Mouse (Mus musculus) gastrocnemius, adult 2 months (tissue): ENCODE results near the gene Rpl28. TPM values are rescaled to one million over a fixed set of nuclear protein-coding genes. Genes with fewer than 3 reads are reported as not detected.

Source experiments
- DNase-seq: peaks from one replicate; pipeline ENCODE4 v3.0.0; 2022
- H3K27ac ChIP-seq: fragments of 200-600 bp; 2 replicates; pipeline ENCODE4 v1.8.1; 2022; ENCODE audit warnings: mild to moderate bottlenecking
- H3K4me3 ChIP-seq: fragments of 200-600 bp; 2 replicates; pipeline ENCODE4 v1.8.1; 2022; ENCODE audit warnings: mild to moderate bottlenecking, moderate library complexity
- CTCF ChIP-seq: fragments of 200-600 bp; IDR thresholded peaks from 2 replicates; pipeline ENCODE4 v1.8.1; 2022; ENCODE audit warnings: antibody characterized with exemption, mild to moderate bottlenecking, moderate library complexity
- intact Hi-C: fragments of 180-260 bp; cut with DNase I; formaldehyde crosslinking; loops from one replicate; pipeline ENCODE4 v1.15.1; 2025
- long read RNA-seq, 2 experiments: library from polyadenylated mRNA; stranded (forward); transcript quantifications; one replicate each; pipeline ENCODE4 v2.0.0; 2021
- total RNA-seq, 2 experiments: library from RNA; stranded (reverse); gene quantifications; 2 replicates each; pipeline ENCODE4 v1.2.3; 2021

Gene Rpl28
- total RNA-seq = 100 to 1,000 TPM; 483 to 569 TPM
- long read RNA-seq, experiment 1, transcript Rpl28-202 (4 exons, 772 nt) = minor isoform, 15 of 107 reads
- long read RNA-seq, experiment 1, transcript Rpl28-201 (5 exons, 1,106 nt) = major isoform, 86 of 107 reads
- long read RNA-seq, experiment 1, partial matches to known transcripts = 6 of 107 reads
- long read RNA-seq, experiment 1, other reads (novel, unspliced or antisense) = 0 of 107 reads
- long read RNA-seq, experiment 2, transcript Rpl28-201 (5 exons, 1,106 nt) = major isoform, 104 of 127 reads
- long read RNA-seq, experiment 2, transcript Rpl28-202 (4 exons, 772 nt) = minor isoform, 18 of 127 reads
- long read RNA-seq, experiment 2, partial matches to known transcripts = 2 of 127 reads
- long read RNA-seq, experiment 2, other reads (novel, unspliced or antisense) = 2 of 127 reads

DNA sequence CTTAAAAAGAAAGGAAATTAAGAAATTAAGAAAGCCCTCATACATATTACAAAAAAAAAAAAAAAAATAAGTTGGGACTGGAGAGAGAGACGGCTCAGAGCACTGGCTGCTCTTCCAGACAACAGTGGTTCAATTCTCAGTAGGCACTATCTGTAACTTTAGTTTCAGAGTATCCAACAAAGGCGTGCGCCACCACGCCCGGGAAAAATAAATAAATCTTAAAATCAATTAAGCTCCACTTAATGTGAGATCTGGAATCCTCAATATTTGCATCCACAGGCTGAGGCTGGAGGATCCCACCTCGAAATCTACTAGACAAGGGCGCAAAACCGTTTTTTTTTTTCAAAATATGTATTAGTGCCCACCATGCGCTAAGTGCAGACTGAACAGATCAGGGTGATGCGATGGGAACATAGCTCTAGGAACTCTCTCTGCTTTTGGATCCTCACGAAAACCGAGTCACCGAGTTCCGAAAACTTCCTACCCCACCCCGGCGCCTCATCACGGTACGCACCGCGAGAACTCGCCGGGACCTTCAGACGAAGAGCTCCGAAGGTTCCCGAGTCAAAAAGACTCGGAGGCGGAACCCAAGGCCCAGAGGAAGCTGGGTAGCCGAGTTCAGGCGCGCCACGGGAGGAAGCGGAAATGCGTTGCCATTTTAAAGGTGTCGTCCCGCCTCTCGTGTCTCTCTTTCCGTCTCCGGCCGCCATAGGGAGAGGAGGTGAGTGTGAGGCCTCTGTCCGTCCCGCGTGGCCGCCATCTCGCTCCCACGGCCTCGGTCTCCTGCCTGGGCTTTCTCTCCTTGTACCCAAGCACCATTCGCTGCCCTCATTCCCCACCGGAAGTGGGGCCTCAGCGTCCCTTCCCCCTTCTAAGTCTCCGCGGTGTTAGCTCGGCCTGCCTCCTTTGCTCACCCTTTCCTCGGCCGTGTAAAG is at the start of gene Rpl28:
Rpl28 (plus strand) TSS at position 597 of the 935 bp plus-strand sequence.
- Histone ChIP-seq H3K4me3 (peak within 1 kb of the TSS; percentile 97), H3K27ac (peak within 1 kb of the TSS; percentile 96)
- intact Hi-C loops = loop anchor here (2.0 to 10.0 kb wide), 2 partner anchors 20 to 138 kb away; partner anchors contain the start of genes Ppp6r1 and Ube2s
- TF ChIP-seq CTCF = no peak
- DNase-seq = peak; percentile 96

DNA sequence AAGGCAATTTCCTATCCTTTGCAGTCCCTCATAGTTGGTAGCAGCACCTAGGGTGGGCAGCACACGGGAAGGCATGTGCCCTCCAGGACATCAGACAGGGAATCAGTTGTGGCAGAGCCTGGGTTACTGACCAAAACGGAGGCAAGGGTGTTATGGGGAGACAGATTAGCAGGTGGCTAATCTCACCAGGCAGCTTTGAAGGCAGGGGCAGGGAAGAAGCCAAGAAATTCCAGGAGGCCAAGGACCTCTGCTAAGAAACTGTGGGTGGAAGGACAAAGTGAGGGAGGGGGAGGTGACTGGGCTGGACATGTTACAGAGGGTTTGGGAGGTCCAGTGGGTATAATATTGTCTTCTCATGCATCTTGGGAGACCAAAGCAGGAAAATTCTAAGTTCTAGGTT is 49.3 kb upstream of the Rpl28 start:
- DNase-seq = no peak
- no peak for TF ChIP-seq CTCF
- H3K4me3 ChIP-seq = no peak overlapping the region
- intact Hi-C loops = no loop called here
- H3K27ac ChIP-seq = no peak overlapping the region

GRCm38 (mm10) chr7:4744886-4745285 is 47.8 kb upstream of the Rpl28 start:
- intact Hi-C loops = no loop called here
- Histone ChIP-seq H3K4me3 (no peak overlapping the region), H3K27ac (no peak overlapping the region)
- DNase-seq = no peak
- no peak for TF ChIP-seq CTCF

GRCm38 (mm10) chr7:4746326-4746980 is 46.2 kb upstream of the Rpl28 start:
- intact Hi-C loops = no loop called here
- no peak overlapping the region for H3K4me3 ChIP-seq

GRCm38 (mm10) chr7:4747156-4747899 is 45.3 kb upstream of the Rpl28 start:
- Histone ChIP-seq H3K27ac (no peak overlapping the region), H3K4me3 (no peak overlapping the region)
- DNase-seq = no peak
- TF ChIP-seq CTCF = no peak
- intact Hi-C loops = no loop called here

More at GRCm38 (mm10) chr7:4746326-4746980, 46.2 kb upstream of the Rpl28 start:
- DNase-seq = no peak
- no peak overlapping the region for H3K27ac ChIP-seq
- TF ChIP-seq CTCF = no peak

- Histone ChIP-seq H3K4me3 (no peak overlapping the region), H3K27ac (no peak overlapping the region)
- DNase-seq = no peak
- no peak for TF ChIP-seq CTCF
- intact Hi-C loops = no loop called here
Observed at GRCm38 (mm10) chr7:4748321-4748720, 44.4 kb upstream of the Rpl28 start.

GRCm38 (mm10) chr7:4749169-4749568 is 43.5 kb upstream of the Rpl28 start:
- no peak for TF ChIP-seq CTCF
- H3K4me3 ChIP-seq = no peak overlapping the region
- DNase-seq = no peak
- intact Hi-C loops = no loop called here
- no peak overlapping the region for H3K27ac ChIP-seq

DNA sequence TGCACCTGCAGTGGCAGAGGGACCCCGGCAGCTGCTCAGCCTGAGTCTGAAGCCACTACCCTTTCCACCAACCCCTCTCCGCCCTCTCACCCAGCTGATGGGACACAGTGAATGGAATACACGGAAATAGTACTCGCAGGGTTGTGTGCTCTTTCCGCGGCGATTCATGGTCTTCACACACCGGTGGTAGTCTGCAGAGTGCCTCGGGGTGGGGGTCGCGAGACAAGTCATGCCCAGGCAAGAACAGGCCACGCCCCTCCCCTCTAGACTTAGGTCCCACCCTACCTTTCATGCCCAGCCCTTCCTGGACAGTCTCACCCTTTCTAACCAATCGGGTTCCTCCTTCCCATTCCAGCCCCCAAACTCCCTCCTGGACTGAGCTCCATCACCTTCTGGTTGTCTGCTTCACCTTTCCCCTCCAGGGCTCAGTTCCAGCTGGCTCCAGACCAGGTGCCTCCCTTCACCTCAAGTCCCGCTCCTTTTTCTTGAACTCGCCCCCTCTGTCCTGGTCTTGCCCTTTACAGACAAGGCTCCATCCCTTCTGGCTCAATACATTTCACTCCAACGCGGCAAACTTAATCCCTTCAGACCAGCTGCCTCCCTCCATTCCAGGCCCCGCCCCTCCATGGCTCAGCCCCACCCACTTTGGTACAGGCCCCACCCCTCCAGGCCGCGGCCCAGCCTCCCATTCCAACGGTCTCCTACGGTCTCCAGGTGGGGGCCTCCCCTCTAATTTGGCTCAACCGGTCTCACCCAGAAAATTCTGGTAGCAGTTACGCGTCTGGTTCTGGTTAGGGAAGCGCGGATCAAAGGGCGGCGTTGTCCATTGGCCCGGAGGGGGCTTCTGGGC is 40.5 kb upstream of the Rpl28 start:
- Histone ChIP-seq H3K4me3 (peak overlapping the region; percentile 61), H3K27ac (no peak overlapping the region)
- no peak for TF ChIP-seq CTCF
- intact Hi-C loops = no loop called here
- no peak for DNase-seq

GRCm38 (mm10) chr7:4752821-4753570 is 39.7 kb upstream of the Rpl28 start, which contains the start of gene Cox6b2:
Gene Cox6b2, minus strand, starts transcription at chr7:4753094.
- intact Hi-C loops = no loop called here
- Histone ChIP-seq H3K27ac (no peak within 1 kb of the TSS), H3K4me3 (peak within 1 kb of the TSS; percentile 61)
- TF ChIP-seq CTCF = no peak
- DNase-seq = peak; percentile 62

- TF ChIP-seq CTCF = no peak
- H3K27ac ChIP-seq = no peak overlapping the region
- no peak for DNase-seq
- no peak overlapping the region for H3K4me3 ChIP-seq
- intact Hi-C loops = no loop called here
Observed at GRCm38 (mm10) chr7:4759670-4760069, 33.0 kb upstream of the Rpl28 start.
